Mouse (Mus musculus): Measurements from ENCODE around the gene Bahd1. TPM values are rescaled to one million over a fixed set of nuclear protein-coding genes. Genes with fewer than 3 reads are reported as not detected.

The Bahd1 gene
- polyA plus RNA-seq, 1 experiment from 2014 or later, result 4.4 TPM

GRCm38 (mm10) chr2:118881956-118882355 lies 18.2 kb upstream of the Bahd1 start:
- H3K4me1 ChIP-seq (replicated peaks), result peaks cover 5% of the 10 kb centered on the region
- H3K36me3 ChIP-seq, result peaks cover 29% of the 10 kb centered on the region
- no peak for ATAC-seq (ENCODE audit: insufficient number of reproducible peaks, insufficient read depth, low FRiP score, low TSS enrichment, low read depth)
- no peak overlapping the region for H3K27ac ChIP-seq
- no peak overlapping the region for H3K4me2 ChIP-seq
- H3K4me3 ChIP-seq (replicated peaks), result no peak overlapping the region
- WGBS, result 86% methylated on average over 5 of the region's 5 CpGs
- H3K9ac ChIP-seq (replicated peaks), result no peak overlapping the region
- no peaks in the 10 kb centered on the region for H3K9me3 ChIP-seq
- H3K27me3 ChIP-seq, result peaks cover 27% of the 10 kb centered on the region

DNA sequence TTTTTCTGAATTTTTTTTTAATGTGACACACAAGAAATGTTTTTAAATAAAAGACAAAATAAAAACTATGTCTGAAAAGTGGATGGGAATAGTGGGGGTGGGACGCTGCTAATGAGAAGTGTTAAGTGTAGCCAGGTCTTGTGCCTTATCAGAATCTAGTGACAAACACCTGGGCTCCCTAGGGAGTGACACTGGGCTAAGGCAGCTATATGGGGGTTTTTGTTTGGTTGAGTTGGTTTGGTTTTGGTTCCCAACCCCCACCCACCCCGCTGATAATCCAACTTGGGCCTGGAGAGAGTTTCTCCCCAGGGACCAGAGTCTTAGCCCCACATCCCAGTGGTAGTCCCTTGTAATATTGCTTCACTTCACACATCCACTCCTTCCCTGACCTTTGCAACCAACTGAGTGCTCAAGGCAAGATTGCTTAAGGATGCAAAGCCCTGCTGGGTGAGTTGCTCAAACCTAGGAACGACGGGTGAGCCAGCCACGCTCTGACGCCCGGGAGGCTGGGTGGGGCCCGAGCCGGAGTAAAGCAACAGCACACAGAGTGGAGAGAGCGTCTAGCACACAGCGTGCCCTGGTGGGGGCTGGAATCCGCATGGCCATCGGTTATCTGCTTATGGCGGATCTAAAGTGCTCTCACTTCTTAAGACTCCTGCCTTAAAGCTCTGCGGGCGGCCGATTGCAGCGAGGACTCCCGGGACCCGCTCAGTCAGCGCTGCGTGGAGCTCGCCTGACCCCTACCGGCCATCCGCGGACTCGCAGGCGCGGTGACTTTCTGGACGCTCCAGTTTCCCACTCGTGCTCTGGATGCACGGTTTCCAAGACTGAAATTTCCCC lies 17.1 kb upstream of the Bahd1 start:
- H3K27me3 ChIP-seq, result peaks cover 37% of the 10 kb centered on the region
- no peak overlapping the region for H3K27ac ChIP-seq
- peak; percentile 71; the same call in 1 of the 2 replicates for ATAC-seq (ENCODE audit: insufficient number of reproducible peaks, insufficient read depth, low FRiP score, low TSS enrichment, low read depth)
- peaks cover 5% of the 10 kb centered on the region for H3K4me1 ChIP-seq (replicated peaks)
- H3K9ac ChIP-seq (replicated peaks), result peak overlapping the region; percentile 67
- H3K4me2 ChIP-seq, result peak overlapping the region; percentile 79
- peak overlapping the region; percentile 43 for H3K4me3 ChIP-seq (replicated peaks)
- no peaks in the 10 kb centered on the region for H3K9me3 ChIP-seq
- 2% methylated on average over 32 of the region's 32 CpGs for whole genome bisulfite sequencing
- peaks cover 19% of the 10 kb centered on the region for H3K36me3 ChIP-seq

- 64% methylated on average over 13 of the region's 13 CpGs for WGBS
- Histone ChIP-seq H3K4me2 (0 out of 2 replicates have a peak overlapping the region, but pooled peaks have one; percentile 2), H3K9me3 (no peaks in the 10 kb centered on the region), H3K27ac (no peak overlapping the region), H3K27me3 (peaks cover 56% of the 10 kb centered on the region), H3K9ac (replicated peaks) (no peak overlapping the region; the same call in 1 of the 2 replicates), H3K4me3 (replicated peaks) (no peak overlapping the region), H3K36me3 (no peaks in the 10 kb centered on the region), H3K4me1 (replicated peaks) (peaks cover 5% of the 10 kb centered on the region)
- ATAC-seq (ENCODE audit: insufficient number of reproducible peaks, insufficient read depth, low FRiP score, low TSS enrichment, low read depth), result no peak
These were observed 12.7 kb upstream of the Bahd1 start for GRCm38 (mm10) chr2:118887440-118887839.

- H3K27ac ChIP-seq, result no peak overlapping the region
- H3K36me3 ChIP-seq, result no peaks in the 10 kb centered on the region
- peaks cover 2% of the 10 kb centered on the region; the same call in 1 of the 2 replicates for H3K4me1 ChIP-seq (replicated peaks)
- WGBS, result 35% methylated on average over 14 of the region's 14 CpGs
- peaks cover 61% of the 10 kb centered on the region for H3K27me3 ChIP-seq
- peak overlapping the region; percentile 2; the same call in 1 of the 2 replicates for H3K4me2 ChIP-seq
- ATAC-seq (ENCODE audit: insufficient number of reproducible peaks, insufficient read depth, low FRiP score, low TSS enrichment, low read depth), result no peak
- no peak overlapping the region for H3K4me3 ChIP-seq (replicated peaks)
- H3K9ac ChIP-seq (replicated peaks), result no peak overlapping the region; the same call in 1 of the 2 replicates
- no peaks in the 10 kb centered on the region for H3K9me3 ChIP-seq
These were observed 12.2 kb upstream of the Bahd1 start for GRCm38 (mm10) chr2:118887845-118888548.

DNA sequence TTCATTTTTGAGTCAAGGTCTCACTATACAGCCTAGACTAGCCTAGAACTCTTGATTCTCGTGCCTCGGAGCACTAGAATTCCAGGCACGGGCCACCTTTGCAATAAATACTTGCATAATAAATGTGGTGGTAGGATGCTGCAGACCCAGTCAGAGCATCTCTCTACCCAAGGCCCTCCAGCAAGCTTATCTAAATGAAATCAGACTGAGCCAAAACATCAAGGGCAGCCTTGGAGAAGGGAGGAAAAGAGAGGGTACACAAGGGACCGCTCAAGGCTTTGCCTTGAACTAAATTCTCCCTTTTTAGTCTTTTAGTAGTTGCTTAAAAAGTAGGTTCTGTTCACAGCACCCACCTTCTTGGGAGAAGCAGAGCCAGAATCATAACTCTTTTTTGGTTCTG lies 9.0 kb upstream of the Bahd1 start:
- Histone ChIP-seq H3K27me3 (peaks cover 70% of the 10 kb centered on the region), H3K4me3 (replicated peaks) (no peak overlapping the region), H3K36me3 (no peaks in the 10 kb centered on the region), H3K9me3 (no peaks in the 10 kb centered on the region), H3K9ac (replicated peaks) (no peak overlapping the region), H3K4me1 (replicated peaks) (peaks cover 2% of the 10 kb centered on the region), H3K4me2 (no peak overlapping the region), H3K27ac (no peak overlapping the region)
- 81% methylated on average over 4 of the region's 4 CpGs for WGBS
- ATAC-seq (ENCODE audit: insufficient number of reproducible peaks, insufficient read depth, low FRiP score, low TSS enrichment, low read depth), result no peak

DNA sequence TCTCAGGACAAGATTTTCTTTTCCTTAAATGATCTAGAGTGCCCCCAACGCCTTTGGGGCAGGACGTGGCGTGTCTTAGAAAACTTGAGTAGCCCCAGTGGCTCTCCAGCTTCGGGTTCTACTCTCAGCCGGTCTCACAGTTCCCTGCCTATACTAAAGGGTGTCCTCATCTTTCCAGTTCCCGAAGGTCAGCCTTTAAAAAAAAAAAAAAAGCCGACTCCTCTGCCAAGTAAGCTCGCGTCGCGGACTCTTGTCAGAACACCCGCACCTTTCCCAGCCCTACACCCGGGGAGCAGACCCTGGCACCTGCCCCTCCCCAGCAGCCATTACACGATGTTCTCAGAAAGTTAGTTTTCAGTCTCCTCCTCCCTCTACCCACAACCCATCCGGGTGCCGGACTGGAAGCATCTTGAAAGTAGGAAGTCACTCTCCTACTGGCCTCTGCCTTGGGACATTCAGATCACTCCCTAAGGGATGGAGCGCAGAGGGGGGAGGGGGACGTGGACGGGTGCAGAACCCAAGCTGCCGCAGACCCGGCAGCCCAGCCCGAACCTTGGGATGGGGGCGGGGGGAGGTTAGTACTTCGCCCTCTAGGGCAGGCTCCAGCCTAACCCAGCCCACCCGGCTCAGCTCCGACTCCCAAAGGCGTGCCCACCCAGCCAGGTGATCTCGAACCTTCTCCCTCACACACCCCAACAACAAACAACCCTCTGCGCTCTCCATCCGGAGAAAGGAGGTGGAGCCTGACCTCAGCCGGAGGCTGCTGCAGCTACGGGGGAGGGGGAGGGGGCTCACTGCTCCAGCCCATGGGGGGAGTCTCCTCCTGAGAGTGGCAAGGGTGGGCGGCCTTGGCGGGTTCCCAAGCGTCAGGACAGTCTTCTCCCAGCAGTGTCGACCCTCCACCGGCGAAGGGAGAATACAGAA lies 3.9 kb upstream of the Bahd1 start:
- peaks cover 37% of the 10 kb centered on the region for H3K4me1 ChIP-seq (replicated peaks)
- under 1% methylated on average over 38 of the region's 38 CpGs for WGBS
- no peak for ATAC-seq (ENCODE audit: insufficient number of reproducible peaks, insufficient read depth, low FRiP score, low TSS enrichment, low read depth)
- peak overlapping the region; percentile 48 for H3K4me3 ChIP-seq (replicated peaks)
- peak overlapping the region; percentile 51; the same call in 1 of the 2 replicates for H3K9ac ChIP-seq (replicated peaks)
- no peaks in the 10 kb centered on the region for H3K9me3 ChIP-seq
- peak overlapping the region; percentile 87 for H3K4me2 ChIP-seq
- H3K27ac ChIP-seq, result no peak overlapping the region
- H3K36me3 ChIP-seq, result no peaks in the 10 kb centered on the region
- H3K27me3 ChIP-seq, result peaks cover 89% of the 10 kb centered on the region

DNA sequence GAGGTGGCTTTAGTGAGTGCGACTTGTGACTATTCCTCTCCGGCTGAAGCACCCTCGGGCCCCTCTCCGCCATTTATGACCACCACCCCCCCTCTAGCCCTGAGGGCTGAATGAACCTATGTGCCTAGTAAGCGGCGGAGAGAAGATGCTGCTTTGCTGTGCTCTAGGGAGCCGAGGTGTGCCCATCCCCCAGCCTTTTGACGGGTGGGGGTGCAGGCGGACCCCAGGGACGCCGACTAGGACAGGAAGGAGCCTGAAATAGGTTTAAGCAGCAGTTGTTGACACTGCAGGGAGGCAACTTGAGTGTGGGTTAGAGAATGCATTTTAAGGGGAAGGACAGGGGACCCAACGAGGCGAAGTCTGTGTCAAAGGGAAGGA lies 3.3 kb upstream of the Bahd1 start:
- Histone ChIP-seq H3K4me3 (replicated peaks) (peak overlapping the region; percentile 48), H3K36me3 (no peaks in the 10 kb centered on the region), H3K9ac (replicated peaks) (peak overlapping the region; percentile 51; the same call in 1 of the 2 replicates), H3K27ac (no peak overlapping the region), H3K4me2 (peak overlapping the region; percentile 87), H3K9me3 (no peaks in the 10 kb centered on the region), H3K27me3 (peaks cover 86% of the 10 kb centered on the region), H3K4me1 (replicated peaks) (peaks cover 37% of the 10 kb centered on the region)
- WGBS, result under 1% methylated on average over 13 of the region's 13 CpGs
- ATAC-seq (ENCODE audit: insufficient number of reproducible peaks, insufficient read depth, low FRiP score, low TSS enrichment, low read depth), result no peak

GRCm38 (mm10) chr2:118897392-118897791 lies 2.8 kb upstream of the Bahd1 start:
- no peaks in the 10 kb centered on the region for H3K36me3 ChIP-seq
- no peak for ATAC-seq (ENCODE audit: insufficient number of reproducible peaks, insufficient read depth, low FRiP score, low TSS enrichment, low read depth)
- H3K9me3 ChIP-seq, result no peaks in the 10 kb centered on the region
- WGBS, result 1% methylated on average over 7 of the region's 7 CpGs
- peaks cover 38% of the 10 kb centered on the region for H3K4me1 ChIP-seq (replicated peaks)
- no peak overlapping the region for H3K9ac ChIP-seq (replicated peaks)
- peak overlapping the region; percentile 48 for H3K4me3 ChIP-seq (replicated peaks)
- H3K27ac ChIP-seq, result no peak overlapping the region
- H3K4me2 ChIP-seq, result peak overlapping the region; percentile 87
- peaks cover 82% of the 10 kb centered on the region for H3K27me3 ChIP-seq

DNA sequence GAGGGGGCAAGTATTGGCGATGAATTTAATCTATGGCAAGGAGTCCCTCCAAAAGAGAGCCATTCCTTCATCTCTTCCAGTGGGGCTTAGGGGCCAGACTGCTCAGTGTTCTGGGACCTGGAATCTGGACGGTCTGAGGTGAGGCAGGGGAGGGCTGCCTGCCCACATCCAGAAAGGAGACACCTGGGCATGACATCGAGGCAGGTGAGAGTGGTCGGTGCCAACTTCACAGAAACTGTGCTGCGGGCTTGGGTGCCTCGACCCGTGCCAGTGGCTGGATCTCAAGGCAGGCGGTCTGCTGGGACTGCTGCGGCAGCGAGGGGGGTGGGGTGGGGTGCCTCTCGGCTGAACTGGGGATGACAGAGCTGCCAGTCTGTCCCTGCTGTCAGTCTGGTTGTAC lies 2.4 kb upstream of the Bahd1 start:
- Histone ChIP-seq H3K27ac (no peak overlapping the region), H3K9ac (replicated peaks) (no peak overlapping the region), H3K27me3 (peaks cover 80% of the 10 kb centered on the region), H3K4me3 (replicated peaks) (peak overlapping the region; percentile 15; the same call in 1 of the 2 replicates), H3K36me3 (no peaks in the 10 kb centered on the region), H3K9me3 (no peaks in the 10 kb centered on the region), H3K4me1 (replicated peaks) (peaks cover 42% of the 10 kb centered on the region), H3K4me2 (peak overlapping the region; percentile 87)
- WGBS, result under 1% methylated on average over 11 of the region's 11 CpGs
- no peak for ATAC-seq (ENCODE audit: insufficient number of reproducible peaks, insufficient read depth, low FRiP score, low TSS enrichment, low read depth)

DNA sequence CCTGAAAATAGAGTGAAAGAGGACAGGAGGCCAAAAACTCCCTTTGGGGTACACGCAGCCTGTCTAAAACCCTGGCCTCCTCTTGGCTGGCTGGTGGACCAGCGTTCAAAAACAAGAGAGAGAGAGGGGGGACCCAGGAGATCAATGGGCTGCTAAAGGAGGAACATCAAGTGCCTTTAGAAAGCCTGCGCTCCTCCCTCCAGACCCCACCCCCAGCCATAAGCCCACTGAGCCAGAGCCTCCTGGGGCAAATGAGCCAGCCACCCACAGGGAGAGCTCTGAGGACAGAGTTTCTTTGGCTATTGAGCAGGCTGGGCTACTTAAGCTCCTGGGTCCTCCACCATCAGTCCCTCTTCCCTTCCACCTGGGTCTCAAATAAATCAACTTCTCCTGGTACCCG lies 1.4 kb upstream of the Bahd1 start:
- Histone ChIP-seq H3K27ac (no peak overlapping the region), H3K4me2 (no peak overlapping the region), H3K4me3 (replicated peaks) (no peak overlapping the region), H3K27me3 (peaks cover 82% of the 10 kb centered on the region), H3K36me3 (no peaks in the 10 kb centered on the region), H3K9ac (replicated peaks) (no peak overlapping the region), H3K4me1 (replicated peaks) (peaks cover 49% of the 10 kb centered on the region), H3K9me3 (no peaks in the 10 kb centered on the region)
- no peak for ATAC-seq (ENCODE audit: insufficient number of reproducible peaks, insufficient read depth, low FRiP score, low TSS enrichment, low read depth)
- WGBS, result 6% methylated on average over 4 of the region's 4 CpGs
